Mouse (Mus musculus) megakaryocyte, embryonic 14.5 days (primary cell): Measurements from ENCODE around the gene Olfr288.

Source experiments
- FLI1 ChIP-seq: IDR thresholded peaks from 2 replicates; pipeline ENCODE4 v1.6.1; 2012; ENCODE audit warnings: low read length, inconsistent platforms, mixed read lengths
- GATA1 ChIP-seq: IDR thresholded peaks from 3 replicates; pipeline ENCODE4 v1.6.1; 2012; ENCODE audit warnings: mixed read lengths, low read length, inconsistent platforms, borderline replicate concordance

DNA sequence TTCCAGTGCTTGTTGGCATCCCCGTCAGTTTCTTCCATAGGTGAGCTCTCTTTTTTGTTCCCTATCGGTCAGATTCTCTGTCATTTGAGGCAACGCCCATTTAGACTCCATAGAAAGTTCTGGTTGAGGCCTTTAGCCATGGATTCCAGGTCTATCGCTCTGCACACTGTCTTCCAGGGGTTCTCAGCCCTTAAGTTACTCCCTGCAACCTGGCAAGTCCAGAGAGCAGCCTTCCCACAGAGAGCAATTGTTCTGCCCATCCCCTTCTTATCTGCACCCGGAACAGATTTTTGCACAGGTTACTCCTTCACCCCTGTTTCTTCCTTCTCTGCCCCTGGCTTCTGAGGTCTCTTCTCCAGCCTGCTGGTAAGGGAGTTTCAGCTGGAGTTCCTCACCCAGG, 23.2 kb downstream of the Olfr288 start:
- TF ChIP-seq GATA1 (no peak), FLI1 (no peak)
